Mouse (Mus musculus) bone marrow, adult 2 months (tissue): ENCODE results near the gene Ehbp1l1.

Experiments used
- CTCF ChIP-seq: fragments of 200-500 bp; IDR thresholded peaks from 2 replicates; pipeline ENCODE4 v1.5.1; 2011; ENCODE audit warnings: low read length, control low read depth; ENCODE audit not compliant: control insufficient read depth, insufficient read depth
- POLR2A ChIP-seq: fragments of 200-500 bp; IDR thresholded peaks from 2 replicates; pipeline ENCODE4 v1.6.1; 2011; ENCODE audit warnings: low read depth, mild to moderate bottlenecking, control low read depth, low read length, borderline replicate concordance; ENCODE audit not compliant: control insufficient read depth

DNA sequence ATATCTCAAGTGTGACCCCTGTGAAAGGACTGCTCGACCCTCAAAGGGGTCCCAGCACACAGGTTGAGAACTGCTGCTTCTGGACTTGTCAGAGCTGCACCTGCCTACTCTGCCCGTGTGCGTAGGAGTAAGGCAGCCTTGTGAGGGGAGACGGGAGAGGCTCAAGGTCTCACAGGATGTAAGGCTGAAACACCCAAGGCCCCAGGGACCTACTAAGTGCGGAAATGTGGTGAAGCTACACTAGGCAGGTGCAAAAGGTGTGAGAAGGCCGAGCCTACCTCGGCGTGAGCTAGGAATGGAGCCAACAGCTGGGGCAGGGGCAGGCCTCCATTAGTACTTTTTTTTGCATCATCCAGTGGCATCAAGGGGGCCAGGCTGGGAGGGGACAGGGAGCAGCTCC lies 63.8 kb downstream of the Ehbp1l1 start:
- TF ChIP-seq POLR2A (no peak; the same call in 1 of the 2 replicates), CTCF (no peak)
